Mouse (Mus musculus) olfactory bulb, adult 2 months (tissue): Measurements from ENCODE around the gene Ugt1a9. TPM values are rescaled to one million over a fixed set of nuclear protein-coding genes. Genes with fewer than 3 reads are reported as not detected.
"Not testable (repeated sequence)": the region's sequence is repeated elsewhere in the genome, so short reads cannot be mapped to it uniquely, and the experiment has no call there.

ENCODE experiments used
- H3K27ac ChIP-seq: fragments of 200-500 bp; 2 replicates; pipeline ENCODE4 v1.5.1; 2012; ENCODE audit warnings: low read depth, low read length; ENCODE audit not compliant: insufficient read depth
- H3K4me1 ChIP-seq: fragments of 200-500 bp; 2 replicates; pipeline ENCODE4 v1.6.1; 2012; ENCODE audit warnings: low read length; ENCODE audit not compliant: control insufficient read depth, insufficient read depth
- H3K4me3 ChIP-seq: fragments of 200-500 bp; 2 replicates; pipeline ENCODE4 v1.5.1; 2012; ENCODE audit warnings: mild to moderate bottlenecking, low read depth, low read length, moderate library complexity; ENCODE audit not compliant: insufficient read depth
- CTCF ChIP-seq: fragments of 200-500 bp; IDR thresholded peaks from 2 replicates; pipeline ENCODE4 v1.5.1; 2012; ENCODE audit warnings: low read depth, mild to moderate bottlenecking, low read length, moderate library complexity; ENCODE audit not compliant: insufficient read depth
- POLR2A ChIP-seq: fragments of 200-500 bp; IDR thresholded peaks from 2 replicates; pipeline ENCODE4 v1.6.1; 2012; ENCODE audit warnings: mild to moderate bottlenecking, low read depth, low read length, moderate library complexity; ENCODE audit not compliant: insufficient read depth
- WGBS: fragments of 180-500 bp; shearing (Covaris S2); methylation state at CpG from one replicate; pipeline ENCODE4 v1.1.7; 2018; 5-methylcytosine and 5-hydroxymethylcytosine counted together
- polyA plus RNA-seq: library from polyadenylated mRNA; stranded (reverse); fragments of >200 nt; gene quantifications from 2 replicates; pipeline ENCODE4 v1.2.4, GENCODE M21; 2012; ENCODE audit warnings: low replicate concordance; ENCODE audit not compliant: missing spikeins, insufficient read depth, insufficient read length

The Ugt1a9 gene
- polyA plus RNA-seq, 1 experiment, result not detected

DNA sequence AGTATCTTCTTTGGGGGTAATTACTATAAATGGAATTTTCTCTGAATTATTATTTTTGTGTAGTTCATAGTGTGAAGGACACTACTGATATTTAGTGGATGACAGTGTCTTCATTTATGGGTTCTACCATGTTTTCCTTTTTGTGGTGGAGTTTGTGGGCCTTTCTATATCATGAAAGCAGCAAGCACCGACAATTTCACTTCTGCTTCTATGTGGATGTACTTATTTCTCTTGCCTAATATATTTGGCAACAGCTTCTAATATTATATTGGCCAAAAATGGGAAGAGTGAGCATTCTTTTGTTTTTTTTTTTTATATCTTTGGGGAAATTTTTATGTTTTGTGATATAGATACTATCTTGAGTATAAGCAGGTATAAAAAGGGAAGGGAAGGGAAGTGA is 11.1 kb downstream of the Ugt1a9 start:
- Histone ChIP-seq H3K4me3 (no peak overlapping the region), H3K27ac (no peak overlapping the region), H3K4me1 (no peaks in the 10 kb centered on the region)
- TF ChIP-seq POLR2A (no peak), CTCF (no peak)
- WGBS, result 93% methylated on average over 1 of the region's 1 CpGs

DNA sequence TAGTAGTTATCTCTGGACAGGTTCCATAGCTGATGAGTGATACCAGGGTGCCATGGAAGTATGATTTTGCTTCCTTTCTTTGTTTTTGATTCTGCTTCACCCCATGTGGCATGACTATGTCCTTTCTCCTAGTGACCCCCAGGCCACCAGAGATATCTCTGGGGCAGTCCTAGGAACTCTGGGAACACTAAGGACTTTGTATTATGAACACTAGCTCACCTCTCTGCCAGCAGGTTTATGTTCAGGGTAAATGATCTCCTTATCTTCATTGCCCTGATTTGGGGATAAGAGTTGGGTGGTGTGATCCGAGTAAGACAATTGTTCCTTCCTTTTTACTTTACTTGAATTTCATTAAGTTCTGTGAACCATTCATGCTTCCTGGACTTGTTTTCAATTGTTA is 15.5 kb downstream of the Ugt1a9 start:
- Histone ChIP-seq H3K27ac (no peak overlapping the region), H3K4me3 (no peak overlapping the region), H3K4me1 (no peaks in the 10 kb centered on the region)
- no peak for TF ChIP-seq POLR2A
- no peak for TF ChIP-seq CTCF
- WGBS, result 65% methylated on average over 1 of the region's 1 CpGs

DNA sequence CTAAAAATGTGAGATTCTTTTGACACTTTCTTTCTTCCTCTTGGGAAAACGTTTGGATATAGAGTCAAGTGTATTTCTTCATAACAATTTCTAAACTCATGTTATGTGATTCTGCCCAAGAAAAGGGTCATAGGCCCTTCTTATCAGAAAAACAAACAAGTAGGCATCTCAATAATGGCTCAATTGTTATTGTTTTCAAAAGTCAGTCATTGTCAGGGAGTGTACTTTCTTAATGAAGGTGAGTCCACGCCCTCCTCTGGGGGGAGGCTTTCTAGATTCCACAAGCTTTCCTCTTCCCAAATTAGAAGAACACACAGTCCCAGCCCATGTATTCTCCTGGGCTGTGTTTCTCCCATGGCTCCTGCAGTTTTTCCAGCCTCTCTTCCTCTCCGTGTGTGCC is 16.9 kb downstream of the Ugt1a9 start, which contains the start of gene Ugt1a8:
Gene Ugt1a8, plus strand, starts transcription at position 301 of the 400 bp plus-strand sequence.
- TF ChIP-seq POLR2A (no peak), CTCF (no peak)
- Histone ChIP-seq H3K4me1 (no peaks in the 10 kb centered on the region), H3K4me3 (no peak within 1 kb of the TSS), H3K27ac (no peak within 1 kb of the TSS)
- WGBS, result 76% methylated on average over 3 of the region's 3 CpGs

DNA sequence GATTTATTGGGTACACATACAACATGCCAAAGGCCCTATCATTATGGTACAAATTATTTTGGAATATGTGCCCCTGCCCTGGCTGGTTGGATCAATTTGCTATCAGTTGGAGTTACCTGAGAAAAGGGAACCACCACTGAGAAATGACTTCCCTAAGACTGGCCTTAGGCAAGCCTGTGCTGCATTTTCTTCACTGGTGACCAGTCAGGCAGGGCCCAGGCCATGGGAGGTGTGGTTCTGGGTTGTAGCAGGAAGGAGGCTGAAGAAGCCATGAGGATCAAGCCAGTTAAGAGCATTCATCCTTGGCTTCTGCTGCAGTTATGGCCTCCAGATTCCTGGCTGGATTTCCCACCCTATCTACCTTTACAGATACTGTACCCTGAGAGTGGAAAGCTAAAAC is 21.7 kb downstream of the Ugt1a9 start:
- TF ChIP-seq POLR2A, result no peak
- Histone ChIP-seq H3K27ac (no peak overlapping the region), H3K4me1 (no peaks in the 10 kb centered on the region), H3K4me3 (no peak overlapping the region)

DNA sequence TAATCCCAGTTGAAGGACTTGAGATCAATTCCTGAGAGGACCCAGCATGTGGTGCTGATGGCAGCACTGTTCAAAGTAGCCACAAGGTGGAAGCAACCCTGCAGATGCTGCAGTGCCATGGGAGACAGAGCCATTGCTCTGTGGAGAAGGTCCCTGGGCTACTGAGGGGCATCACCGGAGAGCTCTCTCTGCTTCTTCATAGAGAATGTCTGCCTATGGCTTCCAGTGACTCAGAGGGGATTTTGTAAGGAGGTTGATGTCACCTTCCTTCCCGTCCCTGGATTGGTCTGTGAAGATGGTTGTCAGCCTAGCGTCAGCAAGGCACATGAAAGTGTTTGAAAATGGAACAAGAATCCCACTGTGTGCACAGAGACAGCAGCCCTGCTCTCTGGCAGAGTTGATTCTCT is 23.7 kb downstream of the Ugt1a9 start:
- H3K4me3 ChIP-seq, H3K27ac ChIP-seq, H3K4me1 ChIP-seq: not testable (repeated sequence)
- 78% methylated on average over 3 of the region's 3 CpGs for WGBS

DNA sequence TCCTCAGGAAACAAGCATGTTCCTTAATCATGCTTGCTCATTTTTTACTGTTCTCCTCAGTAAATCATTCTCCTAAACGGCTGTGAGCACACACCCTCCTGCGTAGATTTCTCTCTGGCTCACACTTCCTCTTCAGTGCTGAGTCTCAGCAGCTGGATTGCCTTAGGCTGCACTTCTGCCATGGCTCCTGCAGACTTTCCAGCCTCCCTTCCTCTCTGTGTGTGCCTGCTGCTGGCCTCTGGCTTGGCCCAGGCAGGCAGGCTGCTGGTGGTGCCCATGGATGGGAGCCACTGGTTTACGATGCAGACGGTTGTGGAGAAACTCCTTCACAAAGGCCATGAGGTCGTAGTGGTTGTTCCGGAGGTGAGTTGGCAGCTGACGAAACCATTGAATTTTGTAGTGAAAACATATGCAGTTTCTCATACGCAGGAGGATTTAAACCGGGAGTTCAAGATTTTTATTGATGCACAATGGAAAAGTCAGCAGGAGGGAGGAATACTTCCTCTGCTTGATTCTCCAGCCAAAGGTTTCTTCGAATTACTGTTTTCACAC is 24.4 kb downstream of the Ugt1a9 start, which contains the start of gene Ugt1a7c:
Gene Ugt1a7c, plus strand, starts transcription at position 122 of the 552 bp plus-strand sequence.
- no peak within 1 kb of the TSS for H3K27ac ChIP-seq
- no peak within 1 kb of the TSS for H3K4me3 ChIP-seq
- 48% methylated on average over 10 of the region's 10 CpGs for WGBS
- TF ChIP-seq POLR2A (no peak), CTCF (no peak)
- no peaks in the 10 kb centered on the region for H3K4me1 ChIP-seq

DNA sequence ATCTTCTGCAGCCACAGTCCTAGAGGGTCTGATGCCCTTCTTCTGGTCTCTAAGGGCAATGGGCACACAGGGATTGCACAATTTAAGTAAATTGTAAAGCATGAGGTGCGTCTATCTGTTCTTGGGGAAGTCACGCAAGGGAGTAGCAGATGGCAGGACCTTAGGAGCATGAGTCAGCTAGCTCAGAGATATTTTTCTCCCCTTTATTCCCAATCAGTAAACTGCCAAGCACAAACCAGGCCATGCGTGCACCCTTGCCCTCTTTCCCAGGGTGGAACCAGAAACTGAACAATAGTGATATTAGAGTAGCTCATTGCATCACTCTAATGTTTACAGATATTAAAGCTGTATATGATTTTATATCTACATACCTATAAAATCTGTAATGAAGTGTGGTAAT is 27.9 kb downstream of the Ugt1a9 start:
- 98% methylated on average over 3 of the region's 3 CpGs for WGBS
- H3K4me3 ChIP-seq, H3K27ac ChIP-seq, H3K4me1 ChIP-seq: not testable (repeated sequence)

DNA sequence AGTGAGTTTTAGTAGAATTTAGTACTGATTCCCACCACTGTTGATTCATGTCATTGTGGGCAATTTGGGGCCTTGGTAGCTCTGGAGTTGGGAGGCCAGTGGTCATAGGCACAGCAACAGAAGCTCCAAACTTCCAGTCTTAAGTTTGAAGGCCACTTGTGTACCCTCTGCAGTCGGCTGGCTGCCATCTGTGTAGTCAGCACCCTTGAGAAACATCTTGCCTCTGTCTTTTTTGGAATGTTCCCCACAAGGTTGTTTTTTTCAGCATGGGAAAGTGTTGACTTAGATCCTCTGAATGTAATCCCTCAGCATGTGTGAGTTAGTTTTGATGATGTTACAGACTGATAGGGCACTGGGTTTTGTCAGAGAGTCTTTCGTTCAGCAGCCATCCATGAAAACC is 29.1 kb downstream of the Ugt1a9 start:
- H3K27ac ChIP-seq, H3K4me1 ChIP-seq, H3K4me3 ChIP-seq: not testable (repeated sequence)
- 88% methylated on average over 2 of the region's 2 CpGs for WGBS

DNA sequence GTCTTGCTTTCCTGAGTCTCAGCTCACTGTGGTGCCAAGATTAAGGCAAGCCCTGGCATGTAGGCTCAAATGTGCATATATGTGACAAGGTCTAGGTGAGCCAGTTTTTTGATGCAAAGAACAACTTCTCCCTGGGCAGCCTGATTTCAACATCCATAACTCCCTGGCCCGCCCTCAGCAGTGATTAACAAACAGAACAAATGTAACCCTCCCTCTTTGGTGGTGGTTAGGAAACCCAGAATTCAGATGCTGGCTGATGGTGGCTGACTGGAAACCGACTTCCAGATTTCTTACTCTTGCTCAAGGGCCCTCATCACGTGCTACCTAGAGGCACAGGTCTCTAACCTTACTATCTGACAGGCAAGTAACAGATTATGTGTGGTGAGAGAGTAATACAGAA is 32.4 kb downstream of the Ugt1a9 start, which contains the start of gene Ugt1a6b:
Gene Ugt1a6b, plus strand, starts transcription at position 234 of the 400 bp plus-strand sequence.
- not testable (repeated sequence) for H3K27ac ChIP-seq, H3K4me1 ChIP-seq, H3K4me3 ChIP-seq
- WGBS, result 85% methylated on average over 3 of the region's 3 CpGs

DNA sequence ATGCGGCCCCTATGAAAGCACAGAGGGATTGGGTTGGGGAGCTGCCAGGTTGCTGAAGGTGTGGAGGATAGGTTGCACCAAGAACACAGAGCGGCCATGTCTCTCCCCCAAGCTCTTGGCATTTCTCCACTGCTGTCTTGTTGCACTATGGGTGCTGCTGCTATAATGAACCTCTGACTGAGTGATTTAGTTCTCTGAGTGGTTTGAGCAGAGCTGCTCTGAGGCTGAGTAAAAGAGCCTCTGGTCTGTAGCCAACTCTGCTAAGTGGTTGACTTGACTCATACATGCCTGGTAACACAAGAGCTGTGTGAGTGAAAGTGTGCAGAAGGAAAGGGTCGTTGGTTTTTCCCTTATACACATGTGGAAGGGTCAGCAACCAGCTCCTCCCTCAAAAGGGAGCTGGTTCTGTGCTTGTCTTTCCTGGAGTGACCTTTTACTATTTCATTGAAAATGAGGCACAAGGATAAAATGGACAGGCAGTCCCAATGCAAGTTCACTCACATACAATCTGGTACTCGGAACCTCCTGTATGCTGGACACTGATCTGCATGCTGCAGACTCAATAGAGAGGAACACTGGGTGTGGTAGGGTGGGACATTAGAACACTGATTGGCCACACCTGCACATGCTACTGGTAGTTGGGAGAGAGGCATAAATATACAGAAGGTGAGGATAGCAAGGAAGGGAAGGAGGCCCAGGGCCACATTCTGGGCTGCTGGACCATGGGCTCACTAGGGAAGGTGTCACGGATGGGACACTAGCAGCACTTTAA is 33.3 kb downstream of the Ugt1a9 start:
- H3K4me1 ChIP-seq, H3K27ac ChIP-seq, H3K4me3 ChIP-seq: not testable (repeated sequence)
- 69% methylated on average over 5 of the region's 5 CpGs for WGBS
